Mouse (Mus musculus): ENCODE measurements at regions not wholly inside any gene's neighbourhood (a gene's known extent, or its start where the extent isn't known, plus 50 kb on each side); places are given as distances from the start of the nearest gene placed in this dataset.
A peak's percentile ranks its signal among the peaks of the same experiment; 100 is the strongest.

GRCm38 (mm10) chrX:11901791-11902190 lies 258.4 kb downstream of the Bcor start:
- H3K4me3 ChIP-seq (ENCODE audit: low read depth, low read length) = no peak overlapping the region
- H3K4me1 ChIP-seq (ENCODE audit: control insufficient read depth, low read depth, low read length) = no peaks in the 10 kb centered on the region
- no peaks in the 10 kb centered on the region for H3K9me3 ChIP-seq (replicated peaks; ENCODE audit: control insufficient read depth, low read length)
- no peak overlapping the region for H3K9ac ChIP-seq (ENCODE audit: low read depth, low read length)
- no peak for ATAC-seq (ENCODE audit: low read depth)
- H3K4me2 ChIP-seq (ENCODE audit: low read depth, low read length) = no peak overlapping the region
- no peak overlapping the region for H3K27ac ChIP-seq (ENCODE audit: low read length)
- WGBS (ENCODE audit: insufficient replicate concordance) = 46% methylated on average over 5 of the region's 5 CpGs
- H3K36me3 ChIP-seq (ENCODE audit: control insufficient read depth, insufficient read depth) = no peaks in the 10 kb centered on the region
- H3K27me3 ChIP-seq (ENCODE audit: control insufficient read depth, insufficient read depth, low read depth, low read length) = no peaks in the 10 kb centered on the region; the same call in 1 of the 2 replicates

- no peak overlapping the region for H3K4me2 ChIP-seq (ENCODE audit: low read depth, low read length)
- H3K9ac ChIP-seq (ENCODE audit: low read depth, low read length) = no peak overlapping the region
- H3K27ac ChIP-seq (ENCODE audit: low read length) = no peak overlapping the region
- 68% methylated on average over 4 of the region's 4 CpGs for WGBS (ENCODE audit: insufficient replicate concordance)
- no peak overlapping the region for H3K4me3 ChIP-seq (ENCODE audit: low read depth, low read length)
- no peaks in the 10 kb centered on the region for H3K36me3 ChIP-seq (ENCODE audit: control insufficient read depth, insufficient read depth)
- ATAC-seq (ENCODE audit: low read depth) = 0 out of 2 replicates have a peak, but pooled peaks have one; percentile 13
- H3K27me3 ChIP-seq (ENCODE audit: control insufficient read depth, insufficient read depth, low read depth, low read length) = no peaks in the 10 kb centered on the region; the same call in 1 of the 2 replicates
- no peaks in the 10 kb centered on the region for H3K4me1 ChIP-seq (ENCODE audit: control insufficient read depth, low read depth, low read length)
- no peaks in the 10 kb centered on the region for H3K9me3 ChIP-seq (replicated peaks; ENCODE audit: control insufficient read depth, low read length)
Observed at GRCm38 (mm10) chrX:11903116-11903700, 256.9 kb downstream of the Bcor start.

- Histone ChIP-seq H3K27me3 (ENCODE audit: control insufficient read depth, insufficient read depth, low read depth, low read length) (no peaks in the 10 kb centered on the region; the same call in 1 of the 2 replicates), H3K4me3 (ENCODE audit: low read depth, low read length) (no peak overlapping the region), H3K4me1 (ENCODE audit: control insufficient read depth, low read depth, low read length) (no peaks in the 10 kb centered on the region), H3K9ac (ENCODE audit: low read depth, low read length) (no peak overlapping the region), H3K4me2 (ENCODE audit: low read depth, low read length) (no peak overlapping the region), H3K27ac (ENCODE audit: low read length) (no peak overlapping the region), H3K36me3 (ENCODE audit: control insufficient read depth, insufficient read depth) (no peaks in the 10 kb centered on the region), H3K9me3 (replicated peaks; ENCODE audit: control insufficient read depth, low read length) (no peaks in the 10 kb centered on the region)
- ATAC-seq (ENCODE audit: low read depth) = no peak
- WGBS (ENCODE audit: insufficient replicate concordance) = 41% methylated on average over 4 of the region's 5 CpGs
Observed at GRCm38 (mm10) chrX:11905231-11905630, 254.9 kb downstream of the Bcor start.

- Histone ChIP-seq H3K27ac (ENCODE audit: low read length) (no peak overlapping the region), H3K9ac (ENCODE audit: low read depth, low read length) (no peak overlapping the region), H3K4me1 (ENCODE audit: control insufficient read depth, low read depth, low read length) (no peaks in the 10 kb centered on the region), H3K36me3 (ENCODE audit: control insufficient read depth, insufficient read depth) (no peaks in the 10 kb centered on the region), H3K27me3 (ENCODE audit: control insufficient read depth, insufficient read depth, low read depth, low read length) (no peaks in the 10 kb centered on the region; the same call in 1 of the 2 replicates), H3K4me2 (ENCODE audit: low read depth, low read length) (no peak overlapping the region), H3K4me3 (ENCODE audit: low read depth, low read length) (no peak overlapping the region), H3K9me3 (replicated peaks; ENCODE audit: control insufficient read depth, low read length) (no peaks in the 10 kb centered on the region)
- 45% methylated on average over 6 of the region's 6 CpGs for WGBS (ENCODE audit: insufficient replicate concordance)
- no peak for ATAC-seq (ENCODE audit: low read depth)
Observed at GRCm38 (mm10) chrX:11907167-11907566, 253.0 kb downstream of the Bcor start.

GRCm38 (mm10) chrX:11915984-11916383 lies 244.2 kb downstream of the Bcor start:
- Histone ChIP-seq H3K27me3 (ENCODE audit: control insufficient read depth, insufficient read depth, low read depth, low read length) (no peaks in the 10 kb centered on the region; the same call in 1 of the 2 replicates), H3K27ac (ENCODE audit: low read length) (no peak overlapping the region), H3K9me3 (replicated peaks; ENCODE audit: control insufficient read depth, low read length) (no peaks in the 10 kb centered on the region), H3K9ac (ENCODE audit: low read depth, low read length) (no peak overlapping the region), H3K36me3 (ENCODE audit: control insufficient read depth, insufficient read depth) (no peaks in the 10 kb centered on the region), H3K4me3 (ENCODE audit: low read depth, low read length) (no peak overlapping the region), H3K4me2 (ENCODE audit: low read depth, low read length) (no peak overlapping the region), H3K4me1 (ENCODE audit: control insufficient read depth, low read depth, low read length) (no peaks in the 10 kb centered on the region)
- 60% methylated on average over 10 of the region's 10 CpGs for WGBS (ENCODE audit: insufficient replicate concordance)
- no peak for ATAC-seq (ENCODE audit: low read depth)

- H3K9me3 ChIP-seq (replicated peaks; ENCODE audit: control insufficient read depth, low read length) = no peaks in the 10 kb centered on the region
- no peaks in the 10 kb centered on the region; the same call in 1 of the 2 replicates for H3K27me3 ChIP-seq (ENCODE audit: control insufficient read depth, insufficient read depth, low read depth, low read length)
- no peak for ATAC-seq (ENCODE audit: low read depth)
- H3K4me2 ChIP-seq (ENCODE audit: low read depth, low read length) = no peak overlapping the region
- H3K4me1 ChIP-seq (ENCODE audit: control insufficient read depth, low read depth, low read length) = no peaks in the 10 kb centered on the region
- no peak overlapping the region for H3K4me3 ChIP-seq (ENCODE audit: low read depth, low read length)
- H3K9ac ChIP-seq (ENCODE audit: low read depth, low read length) = no peak overlapping the region
- WGBS (ENCODE audit: insufficient replicate concordance) = 67% methylated on average over 2 of the region's 2 CpGs
- no peaks in the 10 kb centered on the region for H3K36me3 ChIP-seq (ENCODE audit: control insufficient read depth, insufficient read depth)
- no peak overlapping the region for H3K27ac ChIP-seq (ENCODE audit: low read length)
Observed at GRCm38 (mm10) chrX:11920231-11920630, 239.9 kb downstream of the Bcor start.

GRCm38 (mm10) chrX:11924639-11925302 lies 235.4 kb downstream of the Bcor start:
- Histone ChIP-seq H3K4me1 (ENCODE audit: control insufficient read depth, low read depth, low read length) (no peaks in the 10 kb centered on the region), H3K9me3 (replicated peaks; ENCODE audit: control insufficient read depth, low read length) (no peaks in the 10 kb centered on the region), H3K36me3 (ENCODE audit: control insufficient read depth, insufficient read depth) (no peaks in the 10 kb centered on the region), H3K9ac (ENCODE audit: low read depth, low read length) (no peak overlapping the region), H3K27me3 (ENCODE audit: control insufficient read depth, insufficient read depth, low read depth, low read length) (no peaks in the 10 kb centered on the region; the same call in 1 of the 2 replicates), H3K4me2 (ENCODE audit: low read depth, low read length) (no peak overlapping the region), H3K27ac (ENCODE audit: low read length) (peak overlapping the region; percentile 41), H3K4me3 (ENCODE audit: low read depth, low read length) (no peak overlapping the region)
- ATAC-seq (ENCODE audit: low read depth) = peak; percentile 80
- 56% methylated on average over 3 of the region's 3 CpGs for WGBS (ENCODE audit: insufficient replicate concordance)

- Histone ChIP-seq H3K36me3 (ENCODE audit: control insufficient read depth, insufficient read depth) (no peaks in the 10 kb centered on the region), H3K4me1 (ENCODE audit: control insufficient read depth, low read depth, low read length) (no peaks in the 10 kb centered on the region), H3K4me2 (ENCODE audit: low read depth, low read length) (no peak overlapping the region), H3K27me3 (ENCODE audit: control insufficient read depth, insufficient read depth, low read depth, low read length) (no peaks in the 10 kb centered on the region), H3K4me3 (ENCODE audit: low read depth, low read length) (no peak overlapping the region), H3K9me3 (replicated peaks; ENCODE audit: control insufficient read depth, low read length) (no peaks in the 10 kb centered on the region), H3K27ac (ENCODE audit: low read length) (no peak overlapping the region), H3K9ac (ENCODE audit: low read depth, low read length) (no peak overlapping the region)
- ATAC-seq (ENCODE audit: low read depth) = no peak
- WGBS (ENCODE audit: insufficient replicate concordance) = 52% methylated on average over 10 of the region's 10 CpGs
Observed at GRCm38 (mm10) chrX:11926868-11927535, 233.2 kb downstream of the Bcor start.

- no peaks in the 10 kb centered on the region for H3K27me3 ChIP-seq (ENCODE audit: control insufficient read depth, insufficient read depth, low read depth, low read length)
- H3K4me2 ChIP-seq (ENCODE audit: low read depth, low read length) = no peak overlapping the region
- no peak for ATAC-seq (ENCODE audit: low read depth)
- H3K27ac ChIP-seq (ENCODE audit: low read length) = no peak overlapping the region
- H3K36me3 ChIP-seq (ENCODE audit: control insufficient read depth, insufficient read depth) = no peaks in the 10 kb centered on the region
- no peak overlapping the region for H3K9ac ChIP-seq (ENCODE audit: low read depth, low read length)
- WGBS (ENCODE audit: insufficient replicate concordance) = 62% methylated on average over 6 of the region's 6 CpGs
- H3K4me3 ChIP-seq (ENCODE audit: low read depth, low read length) = no peak overlapping the region
- H3K9me3 ChIP-seq (replicated peaks; ENCODE audit: control insufficient read depth, low read length) = no peaks in the 10 kb centered on the region
- H3K4me1 ChIP-seq (ENCODE audit: control insufficient read depth, low read depth, low read length) = no peaks in the 10 kb centered on the region
Observed at GRCm38 (mm10) chrX:11929448-11929847, 230.7 kb downstream of the Bcor start.

Measured in liver, embryonic 16.5 days (tissue).